Mouse (Mus musculus) layer of hippocampus, adult 2 months (tissue): ENCODE data around the gene Tspan11. TPM values are rescaled to one million over a fixed set of nuclear protein-coding genes. Genes with fewer than 3 reads are reported as not detected.

Experiments
- DNase-seq, 2 experiments: peaks; one replicate each; pipeline ENCODE4 v3.0.0; 2022; ENCODE audit warnings: low spot score in 2 of 2
- H3K27ac ChIP-seq: fragments of 200-600 bp; 2 replicates; pipeline ENCODE4 v1.8.1; 2022
- H3K4me3 ChIP-seq: fragments of 200-600 bp; 2 replicates; pipeline ENCODE4 v1.8.1; 2022; ENCODE audit warnings: mild to moderate bottlenecking
- CTCF ChIP-seq: fragments of 200-600 bp; conservative IDR thresholded peaks from 2 replicates; pipeline ENCODE4 v1.8.1; 2022; ENCODE audit warnings: antibody characterized with exemption, mild to moderate bottlenecking, moderate library complexity
- total RNA-seq, 2 experiments: library from RNA; stranded (reverse); gene quantifications; 2 replicates each; pipeline ENCODE4 v1.2.3; 2021

Tspan11 gene
- total RNA-seq, 2 experiments from 2014 or later: 1.7 to 3.2 TPM

DNA sequence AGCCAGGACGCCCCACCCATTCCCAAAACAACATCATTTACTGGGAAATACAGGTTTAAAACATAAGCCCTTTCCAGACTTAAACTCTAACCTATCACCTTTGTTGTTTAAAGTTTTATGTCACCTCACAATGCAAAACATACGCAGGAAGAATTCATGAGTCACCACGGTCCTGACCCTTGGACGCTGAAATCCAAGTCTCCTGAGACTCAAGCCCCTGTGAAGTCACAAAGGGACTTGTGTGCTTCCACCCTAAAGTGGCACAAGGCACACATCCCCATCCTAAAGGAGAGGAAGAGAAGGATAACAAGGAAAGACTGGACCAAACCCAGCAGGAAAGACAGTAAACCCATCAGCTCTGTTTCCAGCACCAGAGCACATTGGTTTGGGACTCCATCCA, 22.0 kb upstream of the Tspan11 start:
- no peak for TF ChIP-seq CTCF
- no peak overlapping the region for H3K27ac ChIP-seq
- DNase-seq: no peak
- no peak overlapping the region for H3K4me3 ChIP-seq

- no peak for TF ChIP-seq CTCF
- Histone ChIP-seq H3K27ac (no peak overlapping the region), H3K4me3 (no peak overlapping the region)
- no peak for DNase-seq
Observed at GRCm38 (mm10) chr6:127868546-127868945, 18.8 kb upstream of the Tspan11 start.

DNA sequence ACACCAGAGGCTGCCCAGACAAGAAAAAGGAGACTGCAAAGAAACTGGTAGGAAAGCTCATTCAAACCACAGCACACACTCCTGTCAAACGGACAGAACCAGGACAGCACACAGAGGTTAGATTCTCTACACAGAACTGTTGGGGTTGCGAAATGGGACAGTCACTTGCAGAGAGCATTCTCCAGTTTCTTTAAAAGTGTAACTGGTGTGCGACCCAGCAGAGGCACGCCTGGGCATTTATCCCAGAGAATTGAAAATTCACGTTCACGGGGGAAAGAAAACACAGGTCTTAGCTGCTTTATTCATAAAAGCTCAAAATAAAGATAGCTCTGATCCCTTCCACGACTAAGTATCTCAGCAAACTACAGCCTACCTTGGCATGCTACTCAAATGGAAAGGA, 18.3 kb upstream of the Tspan11 start:
- TF ChIP-seq CTCF: no peak
- no peak for DNase-seq
- Histone ChIP-seq H3K27ac (no peak overlapping the region), H3K4me3 (no peak overlapping the region)

GRCm38 (mm10) chr6:127870345-127871324, 16.8 kb upstream of the Tspan11 start:
- no peak for DNase-seq
- Histone ChIP-seq H3K4me3 (no peak overlapping the region), H3K27ac (no peak overlapping the region)
- peak; percentile 44 for TF ChIP-seq CTCF

GRCm38 (mm10) chr6:127871436-127871835, 16.0 kb upstream of the Tspan11 start:
- Histone ChIP-seq H3K4me3 (no peak overlapping the region), H3K27ac (no peak overlapping the region)
- DNase-seq: no peak
- TF ChIP-seq CTCF: no peak

DNA sequence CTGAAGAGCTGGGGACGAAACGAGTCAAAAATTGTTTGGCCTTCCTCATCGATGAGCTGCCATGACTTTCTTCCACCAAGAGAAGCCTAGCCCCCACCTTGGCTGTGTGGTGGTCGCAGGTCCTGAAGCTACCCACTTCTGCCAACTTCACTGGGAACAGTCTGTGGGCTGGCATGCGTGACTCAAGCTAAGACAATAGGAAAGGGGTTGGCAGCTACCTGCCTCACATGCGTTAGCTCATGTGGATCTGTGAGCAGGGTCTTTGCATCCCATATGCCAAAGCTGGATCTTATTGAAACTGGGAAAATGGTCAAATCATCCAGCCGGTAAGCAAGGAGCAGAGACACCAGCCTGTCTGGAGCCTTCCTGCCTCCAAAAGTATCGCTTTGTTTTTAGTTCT, 14.8 kb upstream of the Tspan11 start:
- DNase-seq: no peak
- Histone ChIP-seq H3K4me3 (no peak overlapping the region), H3K27ac (no peak overlapping the region)
- TF ChIP-seq CTCF: no peak

DNA sequence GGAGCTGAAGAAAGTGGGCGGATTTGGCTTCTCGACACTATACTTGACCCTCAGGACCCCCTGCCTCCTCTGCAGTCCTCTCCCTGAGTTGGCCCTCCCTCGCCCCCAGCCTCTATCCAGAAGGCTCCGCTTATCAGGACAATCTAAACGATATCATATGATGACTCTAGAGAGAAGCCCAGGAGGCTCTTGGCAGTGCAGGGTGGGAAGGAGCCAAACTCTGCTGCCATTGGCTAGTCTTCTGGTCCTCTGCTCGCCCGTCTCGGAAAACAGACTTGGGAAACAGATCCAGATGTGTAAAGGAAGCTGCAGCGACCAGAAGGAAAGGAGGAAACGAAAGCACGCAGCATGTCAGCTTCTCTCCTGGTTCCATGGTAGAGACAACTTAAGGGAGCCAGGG, 11.5 kb upstream of the Tspan11 start:
- Histone ChIP-seq H3K4me3 (no peak overlapping the region), H3K27ac (no peak overlapping the region)
- no peak for DNase-seq
- TF ChIP-seq CTCF: no peak

DNA sequence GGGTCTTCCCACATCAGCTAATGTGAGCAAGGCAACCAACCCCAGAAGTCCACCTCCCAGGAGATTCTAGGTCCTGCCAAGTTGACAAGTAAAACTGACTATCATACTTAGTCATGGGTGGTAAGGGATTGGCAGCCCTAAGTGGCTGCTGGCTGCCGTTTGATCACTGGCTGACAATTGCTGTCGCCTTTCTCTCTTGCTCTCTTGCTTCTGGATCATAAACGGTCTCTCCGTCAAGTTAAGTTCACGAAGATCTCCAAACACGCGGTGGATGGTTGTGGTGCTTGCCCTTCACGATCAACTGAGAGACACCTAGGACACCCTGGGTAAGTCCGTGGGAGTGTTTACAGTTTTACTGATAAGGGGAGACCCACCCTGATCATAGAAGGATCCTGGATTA, 11.0 kb upstream of the Tspan11 start:
- no peak overlapping the region for H3K27ac ChIP-seq
- TF ChIP-seq CTCF: no peak
- H3K4me3 ChIP-seq: no peak overlapping the region
- DNase-seq: no peak

GRCm38 (mm10) chr6:127877026-127877425, 10.4 kb upstream of the Tspan11 start:
- no peak for DNase-seq
- Histone ChIP-seq H3K4me3 (no peak overlapping the region), H3K27ac (no peak overlapping the region)

GRCm38 (mm10) chr6:127879472-127879871, 7.9 kb upstream of the Tspan11 start:
- peak; percentile 65 for TF ChIP-seq CTCF

More at GRCm38 (mm10) chr6:127877026-127877425, 10.4 kb upstream of the Tspan11 start:
- TF ChIP-seq CTCF: no peak

GRCm38 (mm10) chr6:127886916-127887315, 473 bp upstream of the Tspan11 start:
- Histone ChIP-seq H3K27ac (no peak overlapping the region), H3K4me3 (no peak overlapping the region; the same call in 1 of the 2 replicates)
- DNase-seq: no peak
- TF ChIP-seq CTCF: 0 out of 2 replicates have a peak, but pooled peaks have one; percentile 18

More at GRCm38 (mm10) chr6:127879472-127879871, 7.9 kb upstream of the Tspan11 start:
- DNase-seq: no peak
- H3K27ac ChIP-seq: no peak overlapping the region
- no peak overlapping the region for H3K4me3 ChIP-seq

GRCm38 (mm10) chr6:127888581-127888980, 1.2 kb downstream of the Tspan11 start:
- no peak for TF ChIP-seq CTCF
- DNase-seq: no peak
- H3K27ac ChIP-seq: no peak overlapping the region
- no peak overlapping the region for H3K4me3 ChIP-seq

- no peak overlapping the region for H3K27ac ChIP-seq
- TF ChIP-seq CTCF: no peak
- no peak for DNase-seq
Observed at GRCm38 (mm10) chr6:127893611-127894010, 6.2 kb downstream of the Tspan11 start.

DNA sequence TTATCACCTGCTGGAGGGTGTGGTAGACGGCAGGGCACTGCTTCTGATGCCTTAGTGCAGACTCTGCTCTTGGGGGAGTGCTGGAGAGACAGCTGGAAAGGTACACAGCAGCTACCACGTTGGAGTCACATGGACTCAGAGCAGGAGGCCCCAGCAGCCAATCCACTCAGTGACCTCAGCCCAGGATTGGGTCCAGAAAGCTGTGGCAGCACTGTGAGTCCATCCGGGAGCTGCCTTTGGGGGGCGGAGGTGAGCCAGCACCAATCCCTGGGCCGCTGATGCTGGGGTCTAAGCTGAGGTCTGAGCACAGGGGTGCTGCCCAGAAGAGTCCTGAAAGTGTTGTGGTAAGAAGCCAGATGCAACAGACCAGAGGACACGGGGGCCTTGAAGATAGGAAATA, 7.6 kb downstream of the Tspan11 start:
- no peak overlapping the region for H3K27ac ChIP-seq
- H3K4me3 ChIP-seq: no peak overlapping the region
- no peak for DNase-seq
- no peak; the same call in none of the 2 replicates for TF ChIP-seq CTCF

More at GRCm38 (mm10) chr6:127893611-127894010, 6.2 kb downstream of the Tspan11 start:
- no peak overlapping the region for H3K4me3 ChIP-seq
